ENCODE assay signal across 16 mouse cellular contexts in the genomic region with DNA sequence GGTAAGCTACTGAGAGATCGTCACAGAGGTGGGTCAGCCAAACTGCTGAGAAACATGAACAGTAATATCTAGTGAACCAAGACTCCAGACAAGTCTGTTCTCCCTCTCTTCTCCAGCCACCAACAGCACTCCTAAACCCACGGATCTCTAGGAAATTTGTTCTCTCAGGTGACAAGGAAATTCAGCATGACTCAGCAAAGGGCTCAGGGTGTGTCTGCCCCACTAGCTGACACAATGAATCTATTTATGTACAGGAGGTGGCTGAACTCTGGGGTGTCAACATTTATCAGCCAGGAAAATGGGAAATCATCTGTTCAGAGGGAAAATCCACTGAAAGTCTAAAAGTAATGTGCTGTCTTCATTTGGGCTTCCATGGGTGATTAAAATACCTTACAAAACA.
"Had no signal": no experiment of that assay in that cellular context is flagged by ENCODE, and none has a peak within 500 bp of the region (broad histone marks: within the 10 kb centered on the region; RNA-seq: fewer than 3 reads in every experiment).

No protein-coding gene starts in this region.

- H3K9me3 ChIP-seq: midbrain, embryonic 10.5 days; neural tube, embryonic 13.5 days had no signal

- H3K4me1 ChIP-seq: midbrain, embryonic 10.5 days; midbrain, embryonic 12.5 days; neural tube, embryonic 13.5 days had no signal

- ATAC-seq: midbrain, embryonic 16.5 days had no signal

- H3K36me3 ChIP-seq: midbrain, embryonic 10.5 days; midbrain, embryonic 12.5 days; neural tube, embryonic 13.5 days had no signal

- H3K4me3 ChIP-seq: midbrain, embryonic 10.5 days; midbrain, embryonic 12.5 days; myocyte; neural tube, embryonic 13.5 days had no signal

- DNase-seq: lung, adult 18-20 months; lung, embryonic 14.5 days; lung, postnatal 10 days; lung, postnatal 4 days; midbrain, embryonic 14.5 days; right cerebral cortex, postnatal 25 days; right cerebral cortex, postnatal 4 days; spleen, adult 18-20 months; thymus, adult 18-20 months; thymus, postnatal 25 days; thymus, postnatal 4 days had no signal

- H3K9ac ChIP-seq: lung, embryonic 14.5 days; midbrain, embryonic 12.5 days; neural tube, embryonic 13.5 days had no signal

- H3K27ac ChIP-seq: midbrain, embryonic 10.5 days; midbrain, embryonic 12.5 days; neural tube, embryonic 13.5 days had no signal

- H3K27me3 ChIP-seq: midbrain, embryonic 12.5 days; neural tube, embryonic 13.5 days had no signal

- H3K4me2 ChIP-seq: lung, embryonic 14.5 days; midbrain, embryonic 12.5 days; neural tube, embryonic 13.5 days had no signal
